Mouse (Mus musculus): ENCODE data around the gene Prom1. TPM values are rescaled to one million over a fixed set of nuclear protein-coding genes. Genes with fewer than 3 reads are reported as not detected.
"Not testable (repeated sequence)": the region's sequence is repeated elsewhere in the genome, so short reads cannot be mapped to it uniquely, and the experiment has no call there.

Prom1 gene
- total RNA-seq (2022), result 10 to 100 TPM in 1 of 4 experiments, 1 to 10 TPM in 3; 7.7 to 11.6 (median 9.6) TPM

GRCm38 (mm10) chr5:44101231-44102110 is at the start of gene Prom1:
Prom1 (minus strand) TSS chr5:44102032.
- no peak for DNase-seq (ENCODE audit: low spot score in 2 of 2)

GRCm38 (mm10) chr5:44147732-44148131 is 45.9 kb upstream of the Prom1 start:
- DNase-seq (ENCODE audit: low spot score in 2 of 2), result no peak

GRCm38 (mm10) chr5:44146437-44147332 is 44.9 kb upstream of the Prom1 start:
- no peak for DNase-seq (ENCODE audit: low spot score in 2 of 2)

- no peak for DNase-seq (ENCODE audit: low spot score in 2 of 2)
These were observed 41.8 kb upstream of the Prom1 start for GRCm38 (mm10) chr5:44143467-44144235.

GRCm38 (mm10) chr5:44127487-44127886 is 25.7 kb upstream of the Prom1 start:
- no peak for DNase-seq (ENCODE audit: low spot score in 2 of 2)

GRCm38 (mm10) chr5:44126574-44126973 is 24.7 kb upstream of the Prom1 start:
- not testable (repeated sequence) for DNase-seq (ENCODE audit: low spot score in 2 of 2)

GRCm38 (mm10) chr5:44121390-44121789 is 19.6 kb upstream of the Prom1 start:
- no peak for DNase-seq (ENCODE audit: low spot score in 2 of 2)

- no peak for DNase-seq (ENCODE audit: low spot score in 2 of 2)
These were observed 11.3 kb upstream of the Prom1 start for GRCm38 (mm10) chr5:44113138-44113537.

- no peak for DNase-seq (ENCODE audit: low spot score in 2 of 2)
These were observed 7.3 kb upstream of the Prom1 start for GRCm38 (mm10) chr5:44109121-44109520.

GRCm38 (mm10) chr5:44108125-44108524 is 6.3 kb upstream of the Prom1 start:
- DNase-seq (ENCODE audit: low spot score in 2 of 2), result no peak

- DNase-seq (ENCODE audit: low spot score in 2 of 2), result no peak
These were observed 3.4 kb upstream of the Prom1 start for GRCm38 (mm10) chr5:44105192-44105591.

- DNase-seq (ENCODE audit: low spot score in 2 of 2), result no peak
These were observed 2.9 kb upstream of the Prom1 start for GRCm38 (mm10) chr5:44104686-44105085.

- DNase-seq (ENCODE audit: low spot score in 2 of 2), result no peak
These were observed 2.3 kb upstream of the Prom1 start for GRCm38 (mm10) chr5:44104120-44104519.

GRCm38 (mm10) chr5:44103121-44103520 is 1.3 kb upstream of the Prom1 start:
- no peak for DNase-seq (ENCODE audit: low spot score in 2 of 2)

GRCm38 (mm10) chr5:44100544-44101230 is 1.1 kb downstream of the Prom1 start:
- no peak for DNase-seq (ENCODE audit: low spot score in 2 of 2)

- DNase-seq (ENCODE audit: low spot score in 2 of 2), result no peak
These were observed 1.7 kb downstream of the Prom1 start for GRCm38 (mm10) chr5:44100187-44100543.

- DNase-seq (ENCODE audit: low spot score in 2 of 2), result no peak
These were observed 4.8 kb downstream of the Prom1 start for GRCm38 (mm10) chr5:44096996-44097395.

- DNase-seq (ENCODE audit: low spot score in 2 of 2), result no peak
These were observed 5.7 kb downstream of the Prom1 start for GRCm38 (mm10) chr5:44096106-44096505.

GRCm38 (mm10) chr5:44095697-44096096 is 6.1 kb downstream of the Prom1 start:
- no peak for DNase-seq (ENCODE audit: low spot score in 2 of 2)

GRCm38 (mm10) chr5:44087034-44087433 is 14.8 kb downstream of the Prom1 start:
- no peak for DNase-seq (ENCODE audit: low spot score in 2 of 2)

- no peak for DNase-seq (ENCODE audit: low spot score in 2 of 2)
These were observed 16.0 kb downstream of the Prom1 start for GRCm38 (mm10) chr5:44085871-44086270.

Measured in gastrocnemius, adult 8-10 months (tissue).